Mouse (Mus musculus): ENCODE data around the gene Bcl11b.

DNA sequence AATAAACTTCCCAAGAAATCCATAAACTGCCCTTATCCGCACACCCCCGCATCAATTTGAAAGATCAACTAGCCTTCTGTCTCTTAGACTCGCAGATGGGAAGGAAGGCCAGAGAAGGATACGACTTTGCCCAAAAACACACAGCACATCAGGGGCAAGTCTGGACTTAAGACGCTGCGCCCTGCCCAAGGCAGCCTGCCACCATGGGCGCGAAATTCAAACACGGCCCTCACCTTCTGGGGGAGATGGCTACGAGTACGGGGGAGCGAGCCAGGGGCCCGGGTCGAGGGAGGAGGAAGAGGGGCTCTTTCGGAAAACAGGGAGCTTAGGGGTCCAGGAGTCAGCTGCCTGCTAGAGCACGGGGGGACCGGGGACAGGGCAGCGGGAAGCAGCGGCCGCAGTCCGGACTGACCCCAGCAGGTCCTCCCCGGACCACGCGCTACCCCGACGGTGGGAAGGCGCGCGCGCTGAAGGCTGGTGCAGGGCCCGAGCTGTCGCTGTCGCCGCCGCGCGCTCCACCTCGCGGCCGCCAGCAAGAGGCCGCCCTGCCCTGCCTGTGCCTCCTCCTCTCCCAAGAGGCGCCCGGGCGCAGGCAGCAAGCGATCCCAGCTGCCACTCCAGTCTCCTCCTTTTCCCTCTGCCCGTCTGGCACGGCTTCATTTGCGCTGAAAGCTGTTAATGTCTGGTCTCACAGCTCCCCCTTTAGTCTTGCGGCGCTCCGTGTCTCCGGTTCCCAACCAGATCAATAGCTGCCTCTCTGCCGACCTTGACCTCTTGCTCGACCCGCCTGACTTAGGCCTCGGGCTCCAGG lies 2.6 kb upstream of the Bcl11b start:
- TF ChIP-seq TAL1 (IDR thresholded peaks at IDR 0.05; ENCODE audit: low read length) (no peak), GATA1 (IDR thresholded peaks at IDR 0.05; ENCODE audit: low read length) (no peak)
